Mouse (Mus musculus) kidney, postnatal 0 days (tissue): Measurements from ENCODE around the gene Olfr486. TPM values are rescaled to one million over a fixed set of nuclear protein-coding genes. Genes with fewer than 3 reads are reported as not detected.
"Not testable (repeated sequence)": the region's sequence is repeated elsewhere in the genome, so short reads cannot be mapped to it uniquely, and the experiment has no call there.

Source experiments
- ATAC-seq: fragments of 200-750 bp; cut with Nextera tagmentation; replicated peaks from 2 replicates; pipeline ENCODE4 v1.8.0; 2017; ENCODE audit warnings: low read depth, moderate number of reproducible peaks, moderate TSS enrichment, moderate library complexity; ENCODE audit not compliant: low FRiP score
- DNase-seq: peaks from one replicate; pipeline ENCODE4 v3.0.0-alpha.2; 2016; ENCODE audit warnings: low spot score
- H3K27ac ChIP-seq: fragments of 300-500 bp; sonication (generic); 2 replicates; pipeline ENCODE4 v1.5.1; 2014; ENCODE audit warnings: mild to moderate bottlenecking
- H3K27me3 ChIP-seq: fragments of 300-500 bp; sonication (generic); 2 replicates; pipeline ENCODE4 v1.6.1; 2014; ENCODE audit warnings: low read length, mixed read lengths; ENCODE audit not compliant: insufficient read depth
- H3K36me3 ChIP-seq: fragments of 300-500 bp; sonication (generic); 2 replicates; pipeline ENCODE4 v1.6.1; 2014; ENCODE audit warnings: low read length, mixed read lengths; ENCODE audit not compliant: insufficient read depth
- H3K4me1 ChIP-seq: fragments of 300-500 bp; sonication (generic); replicated peaks from 2 replicates; pipeline ENCODE4 v1.6.1; 2014; ENCODE audit warnings: antibody characterized with exemption, low read length, mixed read lengths; ENCODE audit not compliant: insufficient read depth
- H3K4me2 ChIP-seq: fragments of 300-500 bp; sonication (generic); 2 replicates; pipeline ENCODE4 v1.6.1; 2014; ENCODE audit warnings: mild to moderate bottlenecking, low read length, moderate library complexity, mixed read lengths
- H3K4me3 ChIP-seq: fragments of 300-500 bp; sonication (generic); replicated peaks from 2 replicates; pipeline ENCODE4 v1.5.1; 2014; ENCODE audit warnings: low read depth, low read length
- H3K9ac ChIP-seq: fragments of 300-500 bp; sonication (generic); 2 replicates; pipeline ENCODE4 v1.6.1; 2014; ENCODE audit warnings: low read depth, low read length
- H3K9me3 ChIP-seq: fragments of 300-500 bp; sonication (generic); replicated peaks from 2 replicates; pipeline ENCODE4 v1.6.1; 2016; ENCODE audit warnings: low read length, inconsistent platforms, mixed read lengths
- CTCF ChIP-seq: IDR thresholded peaks from 2 replicates; pipeline ENCODE4 v1.5.1; 2016; ENCODE audit warnings: antibody characterized with exemption, low read depth, mild to moderate bottlenecking, moderate library complexity
- WGBS: fragments of 180-500 bp; shearing (Covaris S2); extraction: QIAGEN DNeasy Blood & Tissue Kit; methylation state at CpG from one replicate; pipeline ENCODE4 v1.1.7; 2014; 5-methylcytosine and 5-hydroxymethylcytosine counted together
- polyA plus RNA-seq: library from polyadenylated mRNA; unstranded; fragments of >200 nt; fragmentation: Nextera tagmentation; extraction: Ambion mirVana; gene quantifications from 2 replicates; pipeline ENCODE4 v1.2.1, GENCODE M21; 2015

The Olfr486 gene
- polyA plus RNA-seq = not detected in 2 replicates

DNA sequence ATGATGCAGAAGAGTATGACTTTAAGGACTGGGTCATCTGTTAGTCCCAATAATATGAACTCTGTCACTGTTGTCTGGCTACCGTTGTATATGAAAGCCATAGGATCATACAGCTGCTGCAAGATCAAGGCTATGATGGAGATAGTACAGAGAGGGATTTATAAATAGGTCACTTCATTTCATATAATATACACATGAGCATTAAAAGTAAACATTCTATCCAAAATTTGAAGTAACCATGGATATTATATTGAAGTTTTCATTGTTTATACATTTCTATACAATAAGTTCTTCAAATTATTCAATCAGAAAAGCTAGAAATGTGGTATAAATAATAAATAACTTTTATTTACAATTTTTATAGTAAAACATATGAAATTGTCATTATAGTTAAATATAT lies at the start of gene Olfr486:
Olfr486 (minus strand) TSS at position 101 of the 400 bp plus-strand sequence.
- not testable (repeated sequence) for H3K4me3 ChIP-seq, H3K9me3 ChIP-seq, H3K9ac ChIP-seq, H3K36me3 ChIP-seq, ATAC-seq, H3K4me1 ChIP-seq, H3K27me3 ChIP-seq, DNase-seq, H3K27ac ChIP-seq, H3K4me2 ChIP-seq
- WGBS = 90% methylated on average over 1 of the region's 1 CpGs

- not testable (repeated sequence) for H3K27me3 ChIP-seq, H3K9ac ChIP-seq, ATAC-seq, H3K4me2 ChIP-seq, H3K9me3 ChIP-seq, H3K36me3 ChIP-seq, H3K27ac ChIP-seq, H3K4me3 ChIP-seq, DNase-seq, H3K4me1 ChIP-seq
Observed at GRCm38 (mm10) chr7:108214536-108214935, 42.0 kb upstream of the Olfr486 start, which contains the start of gene Olfr487. Olfr487 (minus strand) TSS chr7:108214636.

DNA sequence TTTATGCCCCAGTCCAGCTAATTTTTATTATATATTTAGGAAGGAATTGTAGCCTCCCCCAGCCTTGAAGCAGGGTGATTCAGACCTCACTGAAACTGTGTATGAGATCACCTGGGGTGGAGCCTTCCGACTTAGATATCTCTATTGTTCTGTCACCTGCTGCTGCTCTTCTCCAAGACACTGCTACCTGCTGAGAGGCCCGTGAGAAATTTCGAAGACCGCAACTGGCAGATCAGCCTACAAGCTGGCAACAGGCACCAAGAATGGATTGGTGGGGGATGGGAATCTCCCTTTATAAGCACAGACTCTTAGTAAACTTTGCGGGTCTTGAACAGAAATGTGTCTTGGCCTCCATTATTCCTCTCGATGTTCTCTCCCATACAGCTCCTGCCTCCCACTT lies 24.4 kb upstream of the Olfr486 start:
- H3K9ac ChIP-seq = no peak overlapping the region
- 59% methylated on average over 6 of the region's 6 CpGs for WGBS
- ATAC-seq (no peak), DNase-seq (no peak)
- H3K4me3 ChIP-seq = no peak overlapping the region
- no peaks in the 10 kb centered on the region for H3K27me3 ChIP-seq
- H3K36me3 ChIP-seq = no peaks in the 10 kb centered on the region
- H3K4me2 ChIP-seq = no peak overlapping the region
- H3K27ac ChIP-seq = no peak overlapping the region
- no peaks in the 10 kb centered on the region; the same call in 1 of the 2 replicates for H3K9me3 ChIP-seq
- no peaks in the 10 kb centered on the region for H3K4me1 ChIP-seq
- no peak for TF ChIP-seq CTCF

- H3K36me3 ChIP-seq, H3K27ac ChIP-seq, H3K4me1 ChIP-seq, H3K9ac ChIP-seq, ATAC-seq, H3K4me2 ChIP-seq, H3K27me3 ChIP-seq, H3K4me3 ChIP-seq, H3K9me3 ChIP-seq, DNase-seq: not testable (repeated sequence)
- WGBS = 52% methylated on average over 3 of the region's 3 CpGs
Observed at GRCm38 (mm10) chr7:108196337-108196736, 23.8 kb upstream of the Olfr486 start.

- not testable (repeated sequence) for H3K4me1 ChIP-seq
Observed at GRCm38 (mm10) chr7:108192714-108193113, 20.2 kb upstream of the Olfr486 start.

GRCm38 (mm10) chr7:108191196-108191595 lies 18.7 kb upstream of the Olfr486 start:
- not testable (repeated sequence) for H3K27me3 ChIP-seq, H3K4me3 ChIP-seq, H3K9ac ChIP-seq, H3K9me3 ChIP-seq, H3K27ac ChIP-seq, DNase-seq, H3K4me2 ChIP-seq, H3K36me3 ChIP-seq, ATAC-seq, H3K4me1 ChIP-seq
- 55% methylated on average over 2 of the region's 2 CpGs for WGBS

More at GRCm38 (mm10) chr7:108192714-108193113, 20.2 kb upstream of the Olfr486 start:
- 60% methylated on average over 1 of the region's 1 CpGs for WGBS
- H3K27ac ChIP-seq, H3K4me2 ChIP-seq, DNase-seq, ATAC-seq, H3K27me3 ChIP-seq, H3K9ac ChIP-seq, H3K36me3 ChIP-seq, H3K9me3 ChIP-seq, H3K4me3 ChIP-seq: not testable (repeated sequence)

DNA sequence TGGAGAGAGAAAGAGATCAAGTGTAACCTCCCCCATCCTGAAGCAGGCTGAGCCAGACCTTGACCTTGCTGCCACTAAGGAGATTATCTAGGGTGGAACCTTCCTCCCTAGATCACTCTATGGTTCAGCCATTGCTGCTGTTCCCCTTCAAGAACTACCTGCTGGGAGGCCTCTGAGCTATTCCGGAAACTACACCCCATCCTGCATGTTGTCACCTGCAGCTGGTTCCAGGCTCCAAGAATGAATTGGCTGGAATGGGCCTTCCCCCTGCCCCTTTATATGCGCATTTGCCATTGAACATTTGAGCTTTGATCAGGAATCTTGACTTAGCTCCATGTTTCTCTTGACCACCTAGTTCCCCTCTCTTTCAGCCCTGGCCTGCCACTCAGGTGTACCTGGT lies 12.7 kb upstream of the Olfr486 start:
- not testable (repeated sequence) for H3K4me1 ChIP-seq, ATAC-seq, H3K36me3 ChIP-seq, H3K4me3 ChIP-seq, H3K9ac ChIP-seq, H3K9me3 ChIP-seq, H3K4me2 ChIP-seq, H3K27ac ChIP-seq, H3K27me3 ChIP-seq, DNase-seq
- WGBS = 90% methylated on average over 2 of the region's 2 CpGs

- H3K4me3 ChIP-seq, H3K9me3 ChIP-seq, DNase-seq, ATAC-seq, H3K27ac ChIP-seq, H3K4me2 ChIP-seq, H3K36me3 ChIP-seq, H3K9ac ChIP-seq, H3K27me3 ChIP-seq, H3K4me1 ChIP-seq: not testable (repeated sequence)
- WGBS = 89% methylated on average over 3 of the region's 3 CpGs
Observed at GRCm38 (mm10) chr7:108184401-108184800, 11.9 kb upstream of the Olfr486 start.
